Mouse (Mus musculus): ENCODE data around the gene Ppm1b. TPM values are rescaled to one million over a fixed set of nuclear protein-coding genes. Genes with fewer than 3 reads are reported as not detected.
A peak's percentile ranks its signal among the peaks of the same experiment; 100 is the strongest.

Ppm1b gene
- polyA plus RNA-seq, 1 experiment from 2014 or later, result 97.2 TPM

DNA sequence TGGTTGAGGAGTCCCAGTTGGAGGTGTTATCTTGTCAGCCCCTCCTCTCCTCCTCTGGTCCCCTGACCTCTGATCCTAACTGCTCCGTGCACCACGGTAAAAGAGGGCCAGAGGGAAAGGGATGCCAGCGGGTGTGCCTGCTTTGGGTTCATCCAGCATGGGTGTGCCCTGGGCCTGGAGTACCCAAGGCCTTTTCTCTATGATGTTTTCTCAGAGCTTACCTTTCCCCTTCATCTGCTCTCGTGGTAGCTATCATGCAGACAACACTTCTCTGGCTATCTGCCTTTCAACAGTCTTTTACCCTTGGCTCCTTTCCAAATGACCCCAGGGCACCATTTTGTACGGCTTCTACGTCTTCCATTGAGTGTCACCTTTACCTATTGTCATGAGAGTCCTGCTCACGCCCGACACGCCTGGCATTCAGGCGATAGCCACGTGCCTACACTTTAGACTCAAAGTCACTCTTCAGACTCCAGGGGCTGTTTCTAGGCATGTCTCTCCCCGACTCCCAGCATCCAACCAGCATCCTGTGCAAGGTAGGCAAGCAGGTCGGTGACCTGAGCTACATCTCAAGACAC, 15.2 kb upstream of the Ppm1b start:
- 88% methylated on average over 13 of the region's 13 CpGs for WGBS
- no peak overlapping the region for H3K4me3 ChIP-seq

DNA sequence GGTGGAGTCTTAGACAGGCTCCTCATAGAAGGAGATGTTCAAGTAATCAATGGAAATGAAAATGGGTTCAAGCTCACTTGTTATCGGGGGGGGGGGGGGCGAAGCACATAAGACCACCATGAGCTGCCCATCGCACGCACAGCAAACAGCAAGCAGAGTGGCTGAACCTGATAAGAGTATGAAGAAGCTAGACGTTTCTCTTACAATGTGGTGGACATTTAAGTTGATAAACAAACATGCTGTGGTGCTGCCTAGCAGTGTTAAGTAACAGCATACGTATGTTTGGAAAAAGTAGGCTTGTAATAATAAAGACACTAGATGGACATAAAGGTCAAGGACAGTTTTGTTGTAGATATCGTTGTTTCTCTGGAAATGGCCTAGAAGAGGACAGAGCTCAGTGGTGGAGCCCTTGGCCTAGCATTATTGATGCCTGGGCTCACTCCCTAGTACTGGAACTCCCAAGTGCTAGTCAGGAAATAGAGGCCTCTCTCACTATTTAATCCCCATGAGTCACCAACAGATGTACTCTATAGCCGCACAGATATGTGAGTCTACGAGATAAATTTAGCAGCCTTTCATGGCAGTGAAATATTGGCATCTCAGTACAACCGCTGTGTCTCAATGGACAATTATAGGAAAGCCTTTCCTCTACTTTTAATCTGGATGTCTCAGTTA, 14.0 kb upstream of the Ppm1b start:
- no peak overlapping the region for H3K9ac ChIP-seq
- no peak overlapping the region for H3K4me2 ChIP-seq
- H3K4me3 ChIP-seq, result no peak overlapping the region
- WGBS, result 92% methylated on average over 10 of the region's 10 CpGs
- no peaks in the 10 kb centered on the region for H3K9me3 ChIP-seq
- H3K36me3 ChIP-seq, result no peaks in the 10 kb centered on the region
- ATAC-seq (ENCODE audit: low FRiP score), result no peak
- H3K27me3 ChIP-seq, result no peaks in the 10 kb centered on the region
- H3K27ac ChIP-seq, result no peak overlapping the region
- no peaks in the 10 kb centered on the region for H3K4me1 ChIP-seq (replicated peaks)

More for the DNA sequence above, 15.2 kb upstream of the Ppm1b start:
- H3K27me3 ChIP-seq, result no peaks in the 10 kb centered on the region
- H3K9me3 ChIP-seq, result no peaks in the 10 kb centered on the region
- no peak overlapping the region for H3K27ac ChIP-seq
- no peak for ATAC-seq (ENCODE audit: low FRiP score)
- H3K4me1 ChIP-seq (replicated peaks), result no peaks in the 10 kb centered on the region
- H3K4me2 ChIP-seq, result no peak overlapping the region
- H3K36me3 ChIP-seq, result no peaks in the 10 kb centered on the region
- H3K9ac ChIP-seq, result no peak overlapping the region

DNA sequence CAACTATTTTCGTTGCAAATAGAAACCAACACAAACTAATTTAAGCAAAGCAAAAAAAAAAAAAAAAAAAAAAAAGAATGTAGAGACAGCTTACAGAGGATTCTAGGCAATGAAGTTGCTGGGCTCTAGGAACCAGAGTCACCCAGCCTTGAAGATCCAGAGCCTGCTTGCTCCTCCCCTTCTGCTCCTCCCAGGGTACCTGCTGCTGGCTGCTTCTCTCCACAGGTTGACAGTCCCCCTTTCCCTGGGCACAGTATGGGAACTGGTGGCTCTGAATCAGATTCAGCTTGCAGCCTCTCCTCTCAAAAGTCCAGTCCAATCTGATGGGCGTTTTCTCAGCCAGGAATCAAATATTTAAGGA, 13.5 kb upstream of the Ppm1b start:
- 75% methylated on average over 2 of the region's 2 CpGs for WGBS
- H3K9ac ChIP-seq, result no peak overlapping the region

DNA sequence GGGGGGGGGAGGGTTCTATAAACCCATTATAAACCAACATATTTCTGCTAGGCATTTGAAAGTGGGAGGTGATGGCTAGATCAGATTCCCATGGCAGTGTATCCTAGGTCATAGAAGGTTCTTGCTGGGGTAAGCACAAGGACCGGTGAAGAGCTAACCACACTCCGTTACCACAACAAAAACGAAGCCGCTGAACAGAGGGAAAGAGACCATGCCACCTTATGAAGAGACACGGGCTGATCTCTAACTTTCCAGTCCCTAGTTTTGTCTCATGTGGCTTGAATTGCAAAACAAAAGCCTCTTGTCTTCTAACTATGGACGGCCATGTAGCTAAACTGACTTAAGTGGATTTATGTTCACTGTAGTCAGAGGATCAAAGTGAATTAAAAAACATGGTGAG, 12.2 kb upstream of the Ppm1b start:
- 88% methylated on average over 6 of the region's 6 CpGs for WGBS

More for the DNA sequence above, 13.5 kb upstream of the Ppm1b start:
- Histone ChIP-seq H3K9me3 (no peaks in the 10 kb centered on the region), H3K4me3 (no peak overlapping the region), H3K36me3 (no peaks in the 10 kb centered on the region), H3K4me2 (no peak overlapping the region), H3K4me1 (replicated peaks) (no peaks in the 10 kb centered on the region), H3K27ac (no peak overlapping the region), H3K27me3 (no peaks in the 10 kb centered on the region)
- ATAC-seq (ENCODE audit: low FRiP score), result no peak

GRCm38 (mm10) chr17:84952521-84952920, 4.0 kb upstream of the Ppm1b start:
- ATAC-seq (ENCODE audit: low FRiP score), result no peak
- Histone ChIP-seq H3K36me3 (no peaks in the 10 kb centered on the region), H3K27me3 (no peaks in the 10 kb centered on the region), H3K4me3 (no peak overlapping the region), H3K27ac (no peak overlapping the region), H3K9me3 (no peaks in the 10 kb centered on the region), H3K9ac (no peak overlapping the region), H3K4me2 (no peak overlapping the region), H3K4me1 (replicated peaks) (peaks cover 11% of the 10 kb centered on the region)
- 95% methylated on average over 5 of the region's 5 CpGs for WGBS

More for the DNA sequence above, 12.2 kb upstream of the Ppm1b start:
- no peak overlapping the region for H3K27ac ChIP-seq
- no peaks in the 10 kb centered on the region for H3K9me3 ChIP-seq
- no peak overlapping the region for H3K4me3 ChIP-seq
- no peaks in the 10 kb centered on the region for H3K27me3 ChIP-seq
- ATAC-seq (ENCODE audit: low FRiP score), result no peak
- no peaks in the 10 kb centered on the region for H3K4me1 ChIP-seq (replicated peaks)
- H3K4me2 ChIP-seq, result no peak overlapping the region
- no peaks in the 10 kb centered on the region for H3K36me3 ChIP-seq
- H3K9ac ChIP-seq, result no peak overlapping the region

DNA sequence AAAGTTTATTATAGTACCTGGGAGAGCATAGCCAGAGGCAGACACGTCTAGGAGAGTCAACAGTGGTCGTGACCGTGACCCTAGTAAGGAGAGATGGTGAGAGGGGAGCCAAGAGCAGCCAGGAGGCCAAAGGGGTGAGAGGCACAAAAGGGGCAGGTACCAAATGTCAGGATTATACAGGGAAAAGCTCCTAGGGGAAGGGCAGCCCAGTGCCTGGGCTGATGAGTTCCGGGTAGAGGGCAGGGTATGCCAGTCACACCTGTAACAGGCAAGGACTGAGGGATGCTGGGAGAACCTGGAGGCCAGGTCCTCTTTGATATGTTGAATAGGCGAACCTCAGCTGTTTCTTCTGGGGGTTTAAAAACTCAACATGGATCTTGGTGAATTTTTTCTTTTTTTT, 2.8 kb upstream of the Ppm1b start:
- Histone ChIP-seq H3K4me2 (no peak overlapping the region), H3K9me3 (no peaks in the 10 kb centered on the region), H3K4me1 (replicated peaks) (peaks cover 11% of the 10 kb centered on the region), H3K4me3 (no peak overlapping the region), H3K9ac (no peak overlapping the region), H3K27ac (no peak overlapping the region), H3K27me3 (no peaks in the 10 kb centered on the region), H3K36me3 (no peaks in the 10 kb centered on the region)
- WGBS, result 88% methylated on average over 5 of the region's 5 CpGs
- no peak for ATAC-seq (ENCODE audit: low FRiP score)

GRCm38 (mm10) chr17:84954881-84955280, 1.7 kb upstream of the Ppm1b start:
- no peaks in the 10 kb centered on the region for H3K9me3 ChIP-seq
- H3K27me3 ChIP-seq, result no peaks in the 10 kb centered on the region
- WGBS, result 90% methylated on average over 5 of the region's 5 CpGs
- no peak for ATAC-seq (ENCODE audit: low FRiP score)
- H3K36me3 ChIP-seq, result no peaks in the 10 kb centered on the region
- H3K4me2 ChIP-seq, result no peak overlapping the region
- H3K4me1 ChIP-seq (replicated peaks), result peaks cover 21% of the 10 kb centered on the region
- H3K9ac ChIP-seq, result no peak overlapping the region
- no peak overlapping the region for H3K27ac ChIP-seq
- no peak overlapping the region for H3K4me3 ChIP-seq

DNA sequence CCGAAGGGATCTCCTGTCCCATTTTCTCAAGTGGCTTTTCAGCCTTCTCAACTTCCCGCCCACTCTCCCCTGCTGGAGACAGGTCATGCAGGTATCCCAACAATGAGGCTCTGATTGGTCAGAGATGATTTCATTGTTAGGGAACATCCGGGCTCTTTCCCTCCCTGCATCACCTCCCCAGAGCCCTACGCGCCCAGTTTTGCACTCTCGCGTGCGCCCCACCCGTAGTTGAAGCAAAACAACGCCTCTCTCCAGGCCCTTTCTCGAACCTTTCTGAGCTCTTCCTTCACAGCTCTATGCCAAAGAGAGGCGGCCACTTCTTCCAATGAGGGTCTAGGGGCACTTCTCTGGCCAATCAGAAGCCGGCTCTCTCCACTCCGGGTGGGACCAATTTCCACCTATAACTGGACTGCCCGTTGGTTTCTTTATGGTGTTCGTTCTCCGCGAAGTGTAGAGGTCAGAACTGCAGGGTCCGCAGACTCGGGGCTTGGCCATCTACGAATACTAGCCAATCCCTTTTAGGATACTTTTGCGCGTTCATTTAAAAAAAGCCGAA, 468 bp downstream of the Ppm1b start:
- peak overlapping the region; percentile 73 for H3K9ac ChIP-seq
- H3K4me2 ChIP-seq, result peak overlapping the region; percentile 60
- no peaks in the 10 kb centered on the region for H3K27me3 ChIP-seq
- no peaks in the 10 kb centered on the region for H3K9me3 ChIP-seq
- peak overlapping the region; percentile 47 for H3K4me3 ChIP-seq
- H3K36me3 ChIP-seq, result no peaks in the 10 kb centered on the region
- peak; percentile 92 for ATAC-seq (ENCODE audit: low FRiP score)
- peaks cover 35% of the 10 kb centered on the region for H3K4me1 ChIP-seq (replicated peaks)
- under 1% methylated on average over 24 of the region's 24 CpGs for WGBS
- H3K27ac ChIP-seq, result peak overlapping the region; percentile 93

DNA sequence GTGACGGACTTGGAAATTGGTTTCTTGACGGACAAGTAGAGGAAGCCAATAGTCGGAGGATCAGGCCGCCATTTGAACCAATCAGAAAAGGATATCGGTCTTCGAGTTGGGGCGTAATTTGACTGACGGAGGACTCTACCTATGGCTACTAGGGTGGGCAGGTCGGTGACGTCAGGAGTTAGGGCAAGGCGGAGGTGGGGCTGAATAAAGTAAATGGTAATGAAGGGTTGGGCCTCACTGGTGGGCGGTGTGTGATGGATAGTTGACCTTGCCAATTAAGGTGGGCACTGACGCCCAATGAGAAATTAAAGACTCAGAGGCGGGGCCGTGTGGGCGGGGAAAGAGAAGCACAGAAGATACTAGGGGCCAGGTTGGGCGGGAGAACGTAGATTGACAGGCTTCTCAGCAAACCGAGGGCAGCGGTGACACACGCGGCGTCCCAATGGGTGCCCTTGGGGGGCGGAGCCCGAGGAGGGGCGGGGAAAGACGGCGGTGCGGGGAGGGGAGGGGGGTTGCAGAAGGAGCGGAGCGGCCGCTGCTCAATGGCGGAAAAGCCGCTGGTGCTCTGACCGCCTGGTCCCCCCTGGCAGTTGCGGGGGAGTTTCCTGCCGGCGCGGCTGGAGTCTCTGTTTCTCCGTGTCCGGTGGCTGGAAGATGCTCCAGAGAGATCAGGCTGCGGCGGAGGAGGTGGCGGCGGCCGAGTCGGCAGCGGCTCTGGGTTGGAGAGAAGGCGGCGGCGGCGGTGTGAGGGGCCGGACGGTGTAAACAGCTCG, 1.1 kb downstream of the Ppm1b start:
- peak; percentile 99 for ATAC-seq (ENCODE audit: low FRiP score)
- H3K4me3 ChIP-seq, result peak overlapping the region; percentile 74
- under 1% methylated on average over 49 of the region's 55 CpGs for WGBS
- peak overlapping the region; percentile 71 for H3K4me2 ChIP-seq
- no peaks in the 10 kb centered on the region for H3K36me3 ChIP-seq
- no peaks in the 10 kb centered on the region for H3K9me3 ChIP-seq
- H3K27ac ChIP-seq, result peak overlapping the region; percentile 97
- H3K27me3 ChIP-seq, result no peaks in the 10 kb centered on the region
- H3K9ac ChIP-seq, result peak overlapping the region; percentile 95
- H3K4me1 ChIP-seq (replicated peaks), result peaks cover 35% of the 10 kb centered on the region

DNA sequence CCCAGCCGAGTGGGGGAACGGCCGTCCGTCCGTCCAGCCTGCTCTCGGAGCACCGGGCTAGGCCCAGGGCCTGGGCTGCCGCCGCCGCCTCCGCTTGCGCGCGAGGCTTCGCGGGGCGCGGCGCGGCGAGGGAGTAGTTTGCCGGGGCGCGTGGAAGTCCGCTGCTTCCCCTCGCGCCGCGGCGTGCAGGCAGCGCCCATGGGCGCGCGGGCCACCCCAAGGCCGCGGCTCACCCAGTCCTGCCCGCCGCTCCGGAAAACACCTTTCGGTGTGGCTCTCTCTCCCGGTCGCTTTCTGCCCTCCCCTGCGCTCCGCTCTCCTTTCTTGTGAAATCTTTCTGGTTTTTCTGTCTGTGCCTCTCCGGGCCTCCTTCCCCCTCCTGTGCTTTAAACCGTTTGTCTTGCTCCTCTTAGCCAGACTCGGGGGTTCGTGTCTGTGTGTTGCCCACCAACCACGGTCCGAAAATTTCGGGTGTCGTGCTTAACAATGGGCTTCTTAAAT, 1.9 kb downstream of the Ppm1b start:
- Histone ChIP-seq H3K27ac (peak overlapping the region; percentile 97), H3K27me3 (no peaks in the 10 kb centered on the region), H3K4me1 (replicated peaks) (peaks cover 36% of the 10 kb centered on the region), H3K4me2 (peak overlapping the region; percentile 71), H3K9me3 (no peaks in the 10 kb centered on the region), H3K9ac (peak overlapping the region; percentile 95), H3K36me3 (no peaks in the 10 kb centered on the region), H3K4me3 (peak overlapping the region; percentile 74)
- ATAC-seq (ENCODE audit: low FRiP score), result no peak
- WGBS, result under 1% methylated on average over 51 of the region's 52 CpGs

DNA sequence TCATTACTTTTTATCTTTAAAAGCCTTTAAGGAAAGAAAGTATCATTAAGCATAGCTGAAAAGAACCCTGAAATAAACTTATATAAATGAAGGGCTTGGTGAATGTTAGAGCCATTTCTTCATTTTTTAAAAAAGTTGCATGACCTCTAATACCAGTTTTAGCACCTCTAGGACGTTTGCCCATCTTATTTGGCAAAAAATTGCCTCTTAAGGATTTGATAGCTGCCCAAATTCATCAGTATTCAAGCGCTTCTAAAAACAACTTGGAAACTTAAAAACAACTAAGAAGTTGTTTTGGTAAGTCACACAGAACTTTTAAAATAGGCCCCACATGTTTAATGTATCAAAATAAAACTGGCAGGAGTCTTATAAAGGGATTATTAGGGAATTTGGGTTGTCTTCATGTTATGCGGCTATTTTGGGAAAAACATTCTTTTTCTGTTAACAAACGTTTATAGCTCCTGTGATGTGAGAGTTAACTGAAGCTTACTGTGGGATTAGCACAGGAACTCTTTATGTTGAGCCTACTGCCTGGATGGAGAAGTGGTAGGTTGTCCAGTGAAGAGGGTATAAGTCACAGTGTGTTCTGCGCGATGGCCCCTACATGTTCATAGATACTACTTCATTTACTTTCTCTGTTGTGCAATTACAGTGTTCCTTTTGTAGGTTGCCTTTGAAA, 2.6 kb downstream of the Ppm1b start:
- 39% methylated on average over 6 of the region's 6 CpGs for WGBS
- Histone ChIP-seq H3K9ac (peak overlapping the region; percentile 95), H3K27ac (no peak overlapping the region), H3K4me2 (peak overlapping the region; percentile 71), H3K27me3 (no peaks in the 10 kb centered on the region), H3K36me3 (no peaks in the 10 kb centered on the region), H3K4me1 (replicated peaks) (peaks cover 38% of the 10 kb centered on the region), H3K4me3 (peak overlapping the region; percentile 74), H3K9me3 (no peaks in the 10 kb centered on the region)
- no peak for ATAC-seq (ENCODE audit: low FRiP score)

GRCm38 (mm10) chr17:84959665-84960020, 3.1 kb downstream of the Ppm1b start:
- Histone ChIP-seq H3K9me3 (no peaks in the 10 kb centered on the region), H3K27me3 (no peaks in the 10 kb centered on the region), H3K4me2 (peak overlapping the region; percentile 71), H3K4me3 (peak overlapping the region; percentile 74), H3K4me1 (replicated peaks) (peaks cover 38% of the 10 kb centered on the region), H3K9ac (peak overlapping the region; percentile 95; the same call in 1 of the 2 replicates), H3K27ac (no peak overlapping the region), H3K36me3 (no peaks in the 10 kb centered on the region)
- 75% methylated on average over 3 of the region's 3 CpGs for WGBS
- ATAC-seq (ENCODE audit: low FRiP score), result no peak
